ENCODE assay signal across 20 mouse cellular contexts in the genomic region with DNA sequence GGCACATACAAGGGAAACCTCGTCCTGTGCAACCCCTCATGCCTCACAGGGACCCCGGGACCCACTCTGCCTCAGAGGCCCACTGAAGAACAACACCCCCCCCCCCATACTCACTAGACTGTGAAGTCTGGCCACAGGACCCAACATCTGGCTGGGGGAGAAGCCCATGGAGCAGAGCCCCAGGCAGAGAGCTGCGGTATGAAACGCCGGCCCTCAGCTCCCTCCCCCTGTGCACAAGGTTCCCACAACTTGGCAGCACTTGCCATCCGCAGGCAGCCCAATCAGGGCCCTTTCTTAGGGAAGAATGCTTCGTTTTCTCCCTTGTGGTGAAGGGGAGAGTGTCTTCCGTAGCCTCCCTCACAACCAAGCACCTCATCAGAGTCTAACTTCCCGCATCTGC.
DNase-seq lines count a peak whose midpoint lies in the region; ATAC-seq and TF ChIP-seq lines count a peak whose summit lies in the region.
"Had no signal": no experiment of that assay in that cellular context is flagged by ENCODE, and none has a peak within 500 bp of the region (broad histone marks: within the 10 kb centered on the region; RNA-seq: fewer than 3 reads in every experiment).

No protein-coding gene starts in this region.

- no peaks in the 10 kb centered on the region for H3K9me3 ChIP-seq in stomach, postnatal 0 days (ENCODE audit: control insufficient read depth, low read length)
- H3K9me3 ChIP-seq: embryonic facial prominence, embryonic 12.5 days; forebrain, embryonic 13.5 days; heart, embryonic 10.5 days; heart, embryonic 13.5 days; hindbrain, embryonic 12.5 days; hindbrain, embryonic 15.5 days had no signal

- no peak for TF ChIP-seq CTCF in testis, adult 2 months (IDR thresholded peaks at IDR 0.05; ENCODE audit: control insufficient read depth, insufficient read depth, insufficient replicate concordance, low read depth, low read length)
- TF ChIP-seq CTCF in stomach, postnatal 0 days (IDR thresholded peaks at IDR 0.05; ENCODE audit: low read depth) = no peak

- no peaks in the 10 kb centered on the region for H3K36me3 ChIP-seq in testis, adult 2 months (ENCODE audit: control insufficient read depth, insufficient read depth, low read length)
- no peaks in the 10 kb centered on the region for H3K36me3 ChIP-seq in stomach, postnatal 0 days (ENCODE audit: control insufficient read depth, insufficient read depth, low read length)
- H3K36me3 ChIP-seq: embryonic facial prominence, embryonic 12.5 days; heart, embryonic 10.5 days; heart, embryonic 13.5 days; hindbrain, embryonic 12.5 days; hindbrain, embryonic 15.5 days had no signal

- no peak for TF ChIP-seq EP300 in stomach, postnatal 0 days (optimal IDR thresholded peaks at IDR 0.05)

- no peak overlapping the region for H3K4me2 ChIP-seq in stomach, postnatal 0 days (replicated peaks; ENCODE audit: low read depth)
- H3K4me2 ChIP-seq: embryonic facial prominence, embryonic 12.5 days; forebrain, embryonic 13.5 days; heart, embryonic 13.5 days; hindbrain, embryonic 12.5 days; hindbrain, embryonic 15.5 days had no signal

- no peak overlapping the region for H3K27ac ChIP-seq in testis, adult 2 months (ENCODE audit: control insufficient read depth, insufficient read depth, low read depth, low read length)
- no peak overlapping the region for H3K27ac ChIP-seq in stomach, postnatal 0 days (replicated peaks)
- H3K27ac ChIP-seq: embryonic facial prominence, embryonic 12.5 days; forebrain, embryonic 13.5 days; heart, adult 2 months; heart, embryonic 10.5 days; heart, embryonic 13.5 days; hindbrain, embryonic 12.5 days; hindbrain, embryonic 15.5 days had no signal

- H3K4me3 ChIP-seq in testis, adult 2 months (ENCODE audit: control insufficient read depth, low read depth, low read length) = peak overlapping the region; percentile 6; the same call in 1 of the 2 replicates
- no peak overlapping the region for H3K4me3 ChIP-seq in stomach, postnatal 0 days (ENCODE audit: low read depth, low read length)
- H3K4me3 ChIP-seq: embryonic facial prominence, embryonic 12.5 days; erythroblast, embryonic 14.5 days; forebrain, embryonic 13.5 days; heart, adult 2 months; heart, embryonic 10.5 days; heart, embryonic 13.5 days; hindbrain, embryonic 12.5 days; hindbrain, embryonic 15.5 days had no signal

- TF ChIP-seq POLR2A in testis, adult 2 months (IDR thresholded peaks at IDR 0.05; ENCODE audit: control insufficient read depth, low read depth, low read length) = no peak

- WGBS in stomach, postnatal 0 days = 57% methylated on average over 9 of the region's 9 CpGs

- no peaks in the 10 kb centered on the region for H3K27me3 ChIP-seq in testis, adult 2 months (ENCODE audit: control insufficient read depth, insufficient read depth, low read length)
- no peaks in the 10 kb centered on the region for H3K27me3 ChIP-seq in stomach, postnatal 0 days (ENCODE audit: control insufficient read depth, insufficient read depth, low read length)
- H3K27me3 ChIP-seq: embryonic facial prominence, embryonic 12.5 days; forebrain, embryonic 13.5 days; heart, embryonic 13.5 days; hindbrain, embryonic 15.5 days had no signal

- H3K9ac ChIP-seq in stomach, postnatal 0 days (ENCODE audit: low read length) = no peak overlapping the region
- H3K9ac ChIP-seq: embryonic facial prominence, embryonic 12.5 days; forebrain, embryonic 13.5 days; heart, embryonic 13.5 days; hindbrain, embryonic 12.5 days; hindbrain, embryonic 15.5 days had no signal

- DNase-seq in frontal cortex, adult 2 months (ENCODE audit: extremely low spot score in 1 of 2, low spot score in 1 of 2) = no peak
- DNase-seq in testis, postnatal 10 days (ENCODE audit: low spot score) = no peak
- no peak for DNase-seq in stomach, postnatal 0 days (ENCODE audit: low spot score)
- DNase-seq: adrenal gland, adult 8-10 months; gastrocnemius, postnatal 36 days; heart, adult 2 months; heart, postnatal 14 days had no signal

- peaks cover 7% of the 10 kb centered on the region for H3K4me1 ChIP-seq in testis, adult 2 months (ENCODE audit: control insufficient read depth, insufficient read depth, low read length)
- H3K4me1 ChIP-seq in stomach, postnatal 0 days (replicated peaks; ENCODE audit: control insufficient read depth, insufficient read depth) = no peaks in the 10 kb centered on the region
- H3K4me1 ChIP-seq: embryonic facial prominence, embryonic 12.5 days; forebrain, embryonic 13.5 days; heart, embryonic 10.5 days; heart, embryonic 13.5 days; hindbrain, embryonic 12.5 days; hindbrain, embryonic 15.5 days had no signal

- ATAC-seq in frontal cortex, adult (ENCODE audit: low TSS enrichment) = peak; percentile 62; the same call in 1 of the 2 replicates
- ATAC-seq in stomach, postnatal 0 days (ENCODE audit: low FRiP score, low TSS enrichment) = peak; percentile 18; the same call in 1 of the 2 replicates
- ATAC-seq in megakaryocyte-erythroid progenitor cell, adult 5-6 weeks (replicated peaks; ENCODE audit: low FRiP score, low TSS enrichment, poor library complexity, severe bottlenecking) = no peak
- ATAC-seq: activated CD4-positive, CD25-positive, alpha-beta regulatory T cell, adult 4 months; CD4-positive, CD25-positive, alpha-beta regulatory T cell, adult 4 months; forebrain, embryonic 13.5 days; forebrain, embryonic 16.5 days had no signal
